Mouse (Mus musculus): ENCODE data around the gene Sf3b5. TPM values are rescaled to one million over a fixed set of nuclear protein-coding genes. Genes with fewer than 3 reads are reported as not detected.

Gene Sf3b5
- polyA plus RNA-seq, 1 experiment, result 15.7 TPM

GRCm38 (mm10) chr10:12965669-12966180, 39.4 kb upstream of the Sf3b5 start:
- Histone ChIP-seq H3K4me3 (replicated peaks; ENCODE audit: control insufficient read depth, low read depth, low read length) (no peak overlapping the region), H3K27ac (ENCODE audit: control insufficient read depth, insufficient read depth, low read depth, low read length, poor library complexity) (no peak overlapping the region), H3K4me1 (ENCODE audit: control insufficient read depth, insufficient read depth, low read length) (no peaks in the 10 kb centered on the region; the same call in 1 of the 2 replicates)
- WGBS, result 82% methylated on average over 5 of the region's 5 CpGs
- TF ChIP-seq CTCF (IDR thresholded peaks at IDR 0.05; ENCODE audit: control insufficient read depth, insufficient read depth, low read length), result no peak
- no peak for TF ChIP-seq POLR2A (IDR thresholded peaks at IDR 0.05; ENCODE audit: borderline replicate concordance, control insufficient read depth, low read depth, low read length)

DNA sequence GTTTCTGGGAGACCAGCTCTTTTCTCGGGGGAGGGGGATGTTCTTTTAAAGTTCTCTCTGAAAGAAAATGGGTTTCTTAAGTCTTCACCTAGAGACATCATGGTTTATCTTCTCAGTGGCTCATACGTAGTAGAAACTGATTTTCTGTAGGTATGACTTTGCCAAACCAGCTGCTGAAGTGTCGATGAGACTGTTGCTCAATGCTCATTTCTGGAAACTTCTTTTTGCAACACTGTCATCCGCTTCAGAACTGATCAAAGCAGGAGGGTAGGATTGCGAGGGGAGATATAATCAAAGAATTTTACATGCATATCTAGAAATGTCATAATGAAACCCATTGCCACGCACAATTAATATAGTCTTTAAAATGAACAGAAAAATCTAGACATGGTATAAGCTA, 30.6 kb upstream of the Sf3b5 start:
- H3K27ac ChIP-seq (ENCODE audit: control insufficient read depth, insufficient read depth, low read depth, low read length, poor library complexity), result peak overlapping the region; percentile 77
- TF ChIP-seq CTCF (IDR thresholded peaks at IDR 0.05; ENCODE audit: control insufficient read depth, insufficient read depth, low read length) (no peak), POLR2A (IDR thresholded peaks at IDR 0.05; ENCODE audit: borderline replicate concordance, control insufficient read depth, low read depth, low read length) (no peak)
- 62% methylated on average over 6 of the region's 6 CpGs for WGBS
- H3K4me3 ChIP-seq (replicated peaks; ENCODE audit: control insufficient read depth, low read depth, low read length), result no peak overlapping the region
- peaks cover 1% of the 10 kb centered on the region; the same call in 1 of the 2 replicates for H3K4me1 ChIP-seq (ENCODE audit: control insufficient read depth, insufficient read depth, low read length)

- peak overlapping the region; percentile 50 for H3K27ac ChIP-seq (ENCODE audit: control insufficient read depth, insufficient read depth, low read depth, low read length, poor library complexity)
- H3K4me1 ChIP-seq (ENCODE audit: control insufficient read depth, insufficient read depth, low read length), result peaks cover 1% of the 10 kb centered on the region; the same call in 1 of the 2 replicates
- 7% methylated on average over 3 of the region's 3 CpGs for whole genome bisulfite sequencing
- no peak for TF ChIP-seq POLR2A (IDR thresholded peaks at IDR 0.05; ENCODE audit: borderline replicate concordance, control insufficient read depth, low read depth, low read length)
- TF ChIP-seq CTCF (IDR thresholded peaks at IDR 0.05; ENCODE audit: control insufficient read depth, insufficient read depth, low read length), result no peak
- no peak overlapping the region for H3K4me3 ChIP-seq (replicated peaks; ENCODE audit: control insufficient read depth, low read depth, low read length)
These were observed 29.7 kb upstream of the Sf3b5 start for GRCm38 (mm10) chr10:12975461-12975860.

DNA sequence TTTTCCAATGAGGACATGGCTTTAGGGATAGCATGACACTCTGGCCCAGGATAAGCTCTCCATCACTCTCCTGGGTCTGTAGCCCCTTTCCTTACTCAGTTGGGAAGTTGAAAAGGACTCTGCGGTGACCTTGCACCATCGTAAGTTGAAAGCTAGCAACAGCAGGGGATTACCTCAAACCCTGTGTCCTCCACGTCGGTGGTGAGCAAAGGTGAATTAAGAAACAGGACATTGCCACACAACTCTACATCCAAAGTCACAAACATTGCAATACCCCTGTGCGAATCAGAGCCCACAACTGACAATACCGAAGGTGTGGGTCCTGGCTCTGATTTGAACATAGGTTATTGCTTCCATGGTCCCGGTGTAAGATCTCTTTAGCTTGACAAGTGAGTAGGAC, 29.2 kb upstream of the Sf3b5 start:
- Histone ChIP-seq H3K4me1 (ENCODE audit: control insufficient read depth, insufficient read depth, low read length) (peaks cover 1% of the 10 kb centered on the region; the same call in 1 of the 2 replicates), H3K27ac (ENCODE audit: control insufficient read depth, insufficient read depth, low read depth, low read length, poor library complexity) (peak overlapping the region; percentile 50), H3K4me3 (replicated peaks; ENCODE audit: control insufficient read depth, low read depth, low read length) (no peak overlapping the region)
- TF ChIP-seq CTCF (IDR thresholded peaks at IDR 0.05; ENCODE audit: control insufficient read depth, insufficient read depth, low read length) (no peak), POLR2A (IDR thresholded peaks at IDR 0.05; ENCODE audit: borderline replicate concordance, control insufficient read depth, low read depth, low read length) (no peak)
- WGBS, result 43% methylated on average over 7 of the region's 7 CpGs

- no peak overlapping the region for H3K4me3 ChIP-seq (replicated peaks; ENCODE audit: control insufficient read depth, low read depth, low read length)
- no peak for TF ChIP-seq CTCF (IDR thresholded peaks at IDR 0.05; ENCODE audit: control insufficient read depth, insufficient read depth, low read length)
- no peak for TF ChIP-seq POLR2A (IDR thresholded peaks at IDR 0.05; ENCODE audit: borderline replicate concordance, control insufficient read depth, low read depth, low read length)
- WGBS, result 47% methylated on average over 7 of the region's 7 CpGs
- peak overlapping the region; percentile 15; the same call in 1 of the 2 replicates for H3K27ac ChIP-seq (ENCODE audit: control insufficient read depth, insufficient read depth, low read depth, low read length, poor library complexity)
- H3K4me1 ChIP-seq (ENCODE audit: control insufficient read depth, insufficient read depth, low read length), result peaks cover 1% of the 10 kb centered on the region; the same call in 1 of the 2 replicates
These were observed 28.6 kb upstream of the Sf3b5 start for GRCm38 (mm10) chr10:12976552-12976951.

- peaks cover 1% of the 10 kb centered on the region; the same call in 1 of the 2 replicates for H3K4me1 ChIP-seq (ENCODE audit: control insufficient read depth, insufficient read depth, low read length)
- TF ChIP-seq CTCF (IDR thresholded peaks at IDR 0.05; ENCODE audit: control insufficient read depth, insufficient read depth, low read length) (no peak), POLR2A (IDR thresholded peaks at IDR 0.05; ENCODE audit: borderline replicate concordance, control insufficient read depth, low read depth, low read length) (no peak)
- H3K4me3 ChIP-seq (replicated peaks; ENCODE audit: control insufficient read depth, low read depth, low read length), result no peak overlapping the region
- no peak overlapping the region for H3K27ac ChIP-seq (ENCODE audit: control insufficient read depth, insufficient read depth, low read depth, low read length, poor library complexity)
- WGBS, result 75% methylated on average over 9 of the region's 9 CpGs
These were observed 27.3 kb upstream of the Sf3b5 start for GRCm38 (mm10) chr10:12977787-12978212.

- Histone ChIP-seq H3K4me3 (replicated peaks; ENCODE audit: control insufficient read depth, low read depth, low read length) (no peak overlapping the region), H3K27ac (ENCODE audit: control insufficient read depth, insufficient read depth, low read depth, low read length, poor library complexity) (no peak overlapping the region), H3K4me1 (ENCODE audit: control insufficient read depth, insufficient read depth, low read length) (peaks cover 1% of the 10 kb centered on the region; the same call in 1 of the 2 replicates)
- TF ChIP-seq CTCF (IDR thresholded peaks at IDR 0.05; ENCODE audit: control insufficient read depth, insufficient read depth, low read length), result no peak
- no peak for TF ChIP-seq POLR2A (IDR thresholded peaks at IDR 0.05; ENCODE audit: borderline replicate concordance, control insufficient read depth, low read depth, low read length)
- 85% methylated on average over 7 of the region's 7 CpGs for WGBS
These were observed 24.1 kb upstream of the Sf3b5 start for GRCm38 (mm10) chr10:12981071-12981470.

DNA sequence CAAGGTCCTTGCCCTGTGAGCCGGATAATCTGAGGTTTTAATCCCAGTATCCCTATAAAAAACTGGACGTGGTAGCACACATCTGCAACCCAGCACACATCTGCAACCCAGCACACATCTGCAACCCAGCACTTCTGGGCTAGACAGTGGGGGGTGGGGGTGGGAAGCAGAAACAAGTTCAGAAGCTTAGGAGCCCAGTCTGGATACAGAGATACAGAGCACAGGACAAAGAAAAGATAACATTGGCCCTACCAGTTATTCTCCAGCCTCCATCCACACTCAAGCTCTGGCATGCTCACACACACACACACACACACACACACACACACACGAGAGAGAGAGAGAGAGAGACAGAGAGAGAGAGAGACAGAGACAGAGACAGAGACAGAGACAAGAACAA, 21.6 kb upstream of the Sf3b5 start:
- no peak overlapping the region for H3K4me3 ChIP-seq (replicated peaks; ENCODE audit: control insufficient read depth, low read depth, low read length)
- H3K27ac ChIP-seq (ENCODE audit: control insufficient read depth, insufficient read depth, low read depth, low read length, poor library complexity), result no peak overlapping the region
- no peak for TF ChIP-seq CTCF (IDR thresholded peaks at IDR 0.05; ENCODE audit: control insufficient read depth, insufficient read depth, low read length)
- no peak for TF ChIP-seq POLR2A (IDR thresholded peaks at IDR 0.05; ENCODE audit: borderline replicate concordance, control insufficient read depth, low read depth, low read length)
- WGBS, result 56% methylated on average over 3 of the region's 3 CpGs
- peaks cover 1% of the 10 kb centered on the region for H3K4me1 ChIP-seq (ENCODE audit: control insufficient read depth, insufficient read depth, low read length)

DNA sequence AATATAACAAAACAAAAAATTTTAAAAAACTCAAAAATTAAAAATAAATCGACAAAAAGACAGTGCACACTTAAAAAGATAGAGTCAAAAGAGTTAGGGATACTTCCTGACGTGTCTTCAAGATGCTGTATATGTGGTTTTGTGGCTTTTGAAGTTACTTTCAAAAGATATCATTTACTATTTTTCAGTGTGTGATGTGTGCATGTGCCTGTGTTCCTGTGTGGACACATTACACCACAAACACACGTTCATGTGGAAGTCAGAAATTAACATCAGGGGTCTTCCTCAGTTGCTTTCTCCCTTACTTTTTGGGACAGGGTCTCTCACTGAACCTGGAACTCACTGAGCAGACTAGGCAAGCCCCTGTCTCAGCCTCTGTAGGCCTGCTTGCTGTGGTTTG, 20.1 kb upstream of the Sf3b5 start:
- TF ChIP-seq POLR2A (IDR thresholded peaks at IDR 0.05; ENCODE audit: borderline replicate concordance, control insufficient read depth, low read depth, low read length) (no peak), CTCF (IDR thresholded peaks at IDR 0.05; ENCODE audit: control insufficient read depth, insufficient read depth, low read length) (no peak)
- Histone ChIP-seq H3K4me1 (ENCODE audit: control insufficient read depth, insufficient read depth, low read length) (peaks cover 1% of the 10 kb centered on the region), H3K4me3 (replicated peaks; ENCODE audit: control insufficient read depth, low read depth, low read length) (no peak overlapping the region), H3K27ac (ENCODE audit: control insufficient read depth, insufficient read depth, low read depth, low read length, poor library complexity) (no peak overlapping the region)
- 18% methylated on average over 3 of the region's 3 CpGs for WGBS

Data from bone marrow, adult 2 months (tissue).